Mouse (Mus musculus) urinary bladder, postnatal 14 days (tissue): ENCODE data around the gene Glrx.
"Not testable (repeated sequence)": the region's sequence is repeated elsewhere in the genome, so short reads cannot be mapped to it uniquely, and the experiment has no call there.

Experiments
- DNase-seq: peaks from one replicate; pipeline ENCODE4 v3.0.0; 2021; ENCODE audit warnings: low spot score

The Glrx gene

DNA sequence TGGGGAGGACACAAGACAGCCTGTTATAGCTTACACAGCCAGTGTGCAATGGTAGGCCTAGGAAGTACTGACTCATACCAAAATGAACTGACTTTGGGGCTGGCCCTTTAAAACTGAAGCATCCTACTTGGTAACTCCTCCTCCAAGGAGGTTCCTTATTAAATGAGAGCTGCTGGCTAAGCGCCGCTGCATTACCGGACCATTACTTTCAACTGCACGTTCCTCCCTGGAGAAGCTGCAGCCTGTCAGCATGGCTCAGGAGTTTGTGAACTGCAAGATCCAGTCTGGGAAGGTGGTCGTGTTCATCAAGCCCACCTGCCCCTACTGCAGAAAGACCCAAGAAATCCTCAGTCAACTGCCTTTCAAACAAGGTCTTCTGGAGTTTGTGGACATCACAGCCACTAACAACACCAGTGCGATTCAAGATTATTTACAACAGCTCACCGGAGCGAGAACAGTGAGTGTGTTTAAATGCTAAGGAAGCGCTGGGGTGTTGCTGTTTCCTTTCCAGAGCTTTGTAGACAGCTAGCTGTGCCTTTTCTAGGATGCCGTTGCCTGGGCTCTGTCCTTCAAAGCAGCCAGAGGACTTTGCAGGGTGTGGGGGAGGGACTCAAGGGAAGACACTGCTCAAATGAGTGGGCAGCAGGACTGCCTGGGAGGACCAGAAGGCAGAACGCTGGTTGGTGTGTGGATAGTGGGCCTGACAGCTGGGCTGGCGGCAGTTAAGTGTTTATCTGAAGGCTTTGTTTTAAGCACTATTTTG, at the start of gene Glrx:
Gene Glrx, plus strand, starts transcription at position 150 of the 763 bp plus-strand sequence.
- DNase-seq: peak; percentile 79

DNA sequence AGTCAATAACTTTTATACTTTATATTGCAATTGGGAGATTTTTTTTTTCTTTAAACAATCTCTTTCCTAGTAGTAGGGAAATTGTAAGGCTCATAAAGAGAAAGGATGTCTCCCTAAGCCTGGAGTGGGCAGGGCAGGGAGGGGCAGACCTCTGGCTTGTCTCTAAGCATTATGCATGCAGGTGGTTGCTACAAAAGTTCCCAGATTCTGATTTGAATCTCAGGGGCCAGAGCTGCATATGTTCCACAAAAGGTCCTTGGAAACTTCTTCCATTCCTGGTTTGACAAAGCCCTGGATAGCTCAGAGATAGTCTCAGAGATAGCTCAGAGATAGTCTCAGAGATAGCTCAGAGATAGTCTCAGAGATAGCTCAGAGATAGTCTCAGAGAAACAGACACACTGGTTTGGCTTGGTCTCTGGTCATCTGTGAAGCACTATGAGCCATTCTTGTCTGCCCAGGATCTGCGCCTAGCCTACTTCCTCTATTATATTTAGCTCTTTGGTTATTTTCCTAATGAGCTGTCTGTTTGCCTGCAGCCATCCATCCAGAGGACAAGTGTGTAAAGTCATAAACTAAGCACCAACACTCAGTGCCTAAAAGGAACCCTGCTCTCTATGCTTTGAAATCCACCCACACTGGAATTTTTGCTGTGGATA, 49.0 kb upstream of the Glrx start:
- no peak for DNase-seq

GRCm38 (mm10) chr13:75793863-75794629, 45.6 kb upstream of the Glrx start:
- no peak for DNase-seq

- DNase-seq: peak; percentile 90
These were observed 42.1 kb upstream of the Glrx start for GRCm38 (mm10) chr13:75797369-75798141.

DNA sequence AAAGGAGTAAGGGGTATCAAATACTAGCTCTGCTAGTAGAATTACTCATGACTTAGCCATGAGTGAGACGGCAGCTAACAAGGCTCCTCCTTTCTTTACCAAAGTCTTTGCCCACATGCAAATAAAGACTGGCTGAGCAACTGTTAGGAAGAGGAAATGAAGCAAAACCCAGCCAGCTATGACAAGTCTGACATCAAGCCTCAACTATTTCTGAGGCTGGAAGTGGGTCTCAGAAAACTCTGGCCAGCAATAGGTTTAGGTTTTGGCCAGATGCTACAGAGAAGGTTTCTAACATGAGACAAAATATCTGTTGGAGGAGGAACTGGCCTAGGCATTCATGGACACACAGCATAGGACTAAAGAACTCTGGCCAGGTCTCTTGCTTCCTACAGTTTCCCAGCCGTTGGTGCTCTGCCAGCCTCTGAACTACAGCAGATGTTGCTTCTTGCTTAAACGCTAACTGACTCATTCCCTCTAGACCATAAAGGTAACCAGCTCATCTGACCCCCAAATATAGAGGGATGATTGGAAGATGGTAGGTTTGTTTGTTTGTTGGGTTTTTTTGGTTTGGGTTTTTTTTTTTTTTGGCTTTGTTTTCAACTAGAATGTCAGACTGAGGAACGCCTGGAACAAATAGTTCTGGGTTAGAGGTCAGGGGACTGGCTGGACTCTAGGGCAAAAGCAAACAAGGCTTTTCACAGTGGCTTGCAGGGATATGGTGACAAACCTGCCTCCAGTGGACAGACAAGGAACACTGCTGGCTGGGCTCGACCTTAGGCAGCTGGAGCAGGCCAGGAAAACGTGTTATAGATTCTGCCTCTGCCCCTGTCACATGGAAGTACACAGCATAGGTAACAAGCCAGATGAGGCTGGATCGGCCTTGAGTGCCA, 41.0 kb upstream of the Glrx start:
- peak; percentile 34 for DNase-seq

- no peak for DNase-seq
These were observed 40.2 kb upstream of the Glrx start for GRCm38 (mm10) chr13:75799421-75799820.

- DNase-seq: no peak
These were observed 31.7 kb upstream of the Glrx start for GRCm38 (mm10) chr13:75807969-75808368.

- no peak for DNase-seq
These were observed 29.7 kb upstream of the Glrx start for GRCm38 (mm10) chr13:75809957-75810356.

DNA sequence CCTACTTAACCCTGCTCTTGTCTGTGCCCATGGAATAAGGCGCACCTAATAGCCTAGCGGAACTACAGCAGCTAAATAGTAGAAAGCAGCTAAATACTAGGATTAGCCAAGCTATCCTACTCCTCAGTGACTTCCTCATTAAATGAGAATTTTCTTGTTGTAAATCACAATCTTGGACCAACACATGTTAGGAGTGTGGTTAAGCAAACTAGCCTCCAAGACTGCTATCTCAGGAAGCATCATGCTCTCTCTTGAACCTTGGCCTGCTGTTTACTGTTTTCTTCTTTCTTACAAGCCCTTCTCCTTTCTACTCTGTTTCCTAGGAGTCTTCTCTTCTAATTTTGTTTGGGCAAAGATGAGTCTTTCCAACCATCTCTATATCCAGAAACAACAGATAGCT, 22.5 kb upstream of the Glrx start:
- no peak for DNase-seq

DNA sequence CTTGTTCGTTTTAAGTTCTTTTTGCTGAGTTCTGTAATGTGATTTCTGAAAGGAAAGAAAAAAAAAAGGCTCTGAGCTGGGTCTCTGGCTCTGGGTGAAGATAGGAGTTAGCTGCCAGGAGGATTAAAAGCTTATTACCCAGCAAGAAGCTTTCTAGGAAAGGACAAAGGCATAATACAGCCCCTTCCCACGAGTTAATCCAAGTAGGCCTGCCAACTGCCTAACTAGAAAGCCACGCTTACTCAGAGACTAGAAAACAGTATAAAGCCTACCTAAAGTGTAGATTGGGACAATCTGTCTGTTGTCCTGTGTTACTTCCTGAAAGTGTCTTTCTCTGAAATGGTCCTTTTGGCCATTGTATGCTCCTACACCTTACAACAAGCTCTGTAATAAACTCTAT, 21.2 kb upstream of the Glrx start:
- DNase-seq: no peak

GRCm38 (mm10) chr13:75818945-75819706, 20.5 kb upstream of the Glrx start:
- DNase-seq: no peak

- DNase-seq: no peak
These were observed 19.8 kb upstream of the Glrx start for GRCm38 (mm10) chr13:75819898-75820297.

DNA sequence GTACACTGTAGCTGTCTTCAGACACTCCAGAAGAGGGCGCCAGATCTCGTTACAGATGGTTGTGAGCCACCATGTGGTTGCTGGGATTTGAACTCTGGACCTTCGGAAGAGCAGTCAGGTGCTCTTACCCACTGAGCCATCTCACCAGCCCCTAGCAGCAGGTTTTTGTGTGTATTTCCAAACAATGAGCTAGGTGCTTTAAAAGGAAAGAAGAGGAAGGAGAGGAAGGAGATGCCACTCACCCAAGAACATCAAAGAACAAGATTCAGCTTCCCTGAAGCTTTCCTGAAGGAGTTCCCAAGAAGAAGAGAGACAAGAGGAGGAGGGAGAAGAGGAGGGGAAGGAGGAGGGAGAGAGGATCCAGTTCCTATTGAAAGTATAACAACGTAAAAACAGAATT, 17.3 kb upstream of the Glrx start:
- DNase-seq: not testable (repeated sequence)

- no peak for DNase-seq
These were observed 16.5 kb upstream of the Glrx start for GRCm38 (mm10) chr13:75823201-75823600.

- no peak for DNase-seq
These were observed 14.9 kb upstream of the Glrx start for GRCm38 (mm10) chr13:75824611-75825319.

DNA sequence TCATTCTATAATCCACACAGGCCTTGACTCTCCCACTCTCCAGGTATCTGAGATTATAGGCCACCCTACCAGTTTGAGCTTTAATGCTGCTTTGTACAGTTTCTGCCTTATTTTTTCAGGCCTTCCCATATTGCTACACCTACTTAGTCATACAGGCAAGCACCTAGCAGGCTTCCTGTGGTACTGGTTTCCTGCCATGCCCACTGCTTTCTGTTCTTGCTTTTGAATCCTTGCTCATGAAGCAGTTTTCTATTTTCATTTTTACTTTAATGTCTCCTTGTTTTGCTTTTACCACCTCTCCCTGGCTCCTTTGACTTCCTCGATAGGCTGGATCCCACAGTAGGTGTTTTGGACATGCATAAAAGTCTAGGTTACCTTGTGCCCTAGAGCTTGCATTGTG, 14.3 kb upstream of the Glrx start:
- no peak for DNase-seq

GRCm38 (mm10) chr13:75830708-75831107, 9.0 kb upstream of the Glrx start:
- no peak for DNase-seq

DNA sequence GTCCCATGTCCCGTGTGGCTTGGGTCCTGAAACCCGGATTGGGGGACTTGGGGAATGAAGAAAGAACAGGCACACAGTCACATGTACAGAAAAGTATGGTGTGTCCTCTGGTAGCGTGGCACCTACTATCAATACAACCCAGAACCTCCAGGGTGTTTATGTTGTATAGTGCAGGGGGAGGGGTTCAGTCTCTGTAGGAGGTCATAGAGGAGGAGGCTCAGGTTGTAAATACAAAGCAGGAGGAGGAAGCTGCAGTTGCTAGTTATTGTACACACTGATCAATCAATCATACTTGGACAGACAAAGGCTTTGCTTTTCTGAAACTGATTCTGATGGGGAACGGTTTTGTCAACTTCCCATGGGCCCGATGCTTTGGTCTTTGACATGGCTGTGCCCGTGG, 8.0 kb upstream of the Glrx start:
- no peak for DNase-seq

GRCm38 (mm10) chr13:75832697-75833096, 7.0 kb upstream of the Glrx start:
- DNase-seq: no peak

GRCm38 (mm10) chr13:75833499-75833898, 6.2 kb upstream of the Glrx start:
- no peak for DNase-seq
